1 mouse cellular context compared by ENCODE assay signal in the genomic region with DNA sequence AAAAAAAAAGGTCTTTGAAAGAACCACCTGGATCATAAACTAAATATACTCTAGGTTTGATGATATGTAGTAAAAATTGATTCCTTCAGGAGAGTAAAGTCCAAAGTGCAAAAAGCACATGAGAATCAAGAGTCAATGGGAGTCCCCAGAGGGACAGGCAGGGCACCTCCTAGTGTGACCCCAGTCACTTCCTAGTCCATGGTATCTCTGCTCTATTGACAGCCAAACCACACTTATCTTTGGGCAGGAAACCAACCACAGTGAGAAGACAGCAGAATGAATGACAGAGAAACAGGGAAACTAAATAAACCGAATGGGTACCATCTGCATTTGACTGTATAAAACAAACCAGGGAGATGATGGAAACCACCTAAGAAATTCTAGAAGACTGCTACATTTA.
A peak's percentile ranks its signal among the peaks of the same experiment; 100 is the strongest.
TF ChIP-seq lines count a peak whose summit lies in the region.

No protein-coding gene starts in this region.

TF ChIP-seq in MEL, 35 proteins besides CTCF, POLR2A, EP300 and RAD21:
- no peak for TF ChIP-seq MYB (IDR thresholded peaks at IDR 0.05; ENCODE audit: low read depth, low read length)
- no peak for TF ChIP-seq KAT2A (conservative IDR thresholded peaks at IDR 0.05; ENCODE audit: low read depth, low read length)
- TF ChIP-seq ETS1 (IDR thresholded peaks at IDR 0.05; ENCODE audit: low read depth, low read length): peak; percentile 39; the same call in 1 of the 2 replicates
- no peak for TF ChIP-seq USF2 (IDR thresholded peaks at IDR 0.05; ENCODE audit: borderline replicate concordance in 1 of 2, insufficient read depth in 1 of 2, low read depth in 1 of 2, low read length in 2 of 2)
- no peak for TF ChIP-seq POLR2AphosphoS2 (IDR thresholded peaks at IDR 0.05; ENCODE audit: low read length)
- TF ChIP-seq MXI1 (IDR thresholded peaks at IDR 0.05; ENCODE audit: low read depth, low read length): peak; percentile 35; the same call in 1 of the 2 replicates
- no peak for TF ChIP-seq MYC (IDR thresholded peaks at IDR 0.05; ENCODE audit: low read depth, low read length)
- no peak for TF ChIP-seq ZNF384 (IDR thresholded peaks at IDR 0.05; ENCODE audit: low read depth, low read length)
- TF ChIP-seq MAX (IDR thresholded peaks at IDR 0.05; ENCODE audit: low read length): no peak
- TF ChIP-seq NELFE (IDR thresholded peaks at IDR 0.05; ENCODE audit: low read depth, low read length): no peak
- TF ChIP-seq RCOR1 (IDR thresholded peaks at IDR 0.05; ENCODE audit: low read depth, low read length): 0 out of 2 replicates have a peak, but pooled peaks have one; percentile 47
- peak; percentile 62 for TF ChIP-seq SIN3A (IDR thresholded peaks at IDR 0.05; ENCODE audit: low read length)
- TF ChIP-seq GATA1 (IDR thresholded peaks at IDR 0.05; ENCODE audit: low read depth, low read length): peak; percentile 76
- TF ChIP-seq NRF1 (IDR thresholded peaks at IDR 0.05; ENCODE audit: insufficient read depth, low read depth, low read length, poor library complexity, severe bottlenecking): no peak
- TF ChIP-seq MAFK (IDR thresholded peaks at IDR 0.05; ENCODE audit: borderline replicate concordance, low read depth, low read length): no peak
- TF ChIP-seq UBTF (IDR thresholded peaks at IDR 0.05; ENCODE audit: borderline replicate concordance, insufficient read depth, low read depth, low read length): no peak
- TF ChIP-seq TBP (IDR thresholded peaks at IDR 0.05; ENCODE audit: low read depth, low read length): no peak
- TF ChIP-seq ELF1 (IDR thresholded peaks at IDR 0.05; ENCODE audit: low read depth, low read length): peak; percentile 46; the same call in 1 of the 2 replicates
- TF ChIP-seq SMC3 (IDR thresholded peaks at IDR 0.05; ENCODE audit: low read depth, low read length): 0 out of 2 replicates have a peak, but pooled peaks have one; percentile 9
- no peak for TF ChIP-seq USF1 (IDR thresholded peaks at IDR 0.05; ENCODE audit: low read depth, low read length)
